Mouse (Mus musculus): ENCODE results near the gene Hsh2d.

DNA sequence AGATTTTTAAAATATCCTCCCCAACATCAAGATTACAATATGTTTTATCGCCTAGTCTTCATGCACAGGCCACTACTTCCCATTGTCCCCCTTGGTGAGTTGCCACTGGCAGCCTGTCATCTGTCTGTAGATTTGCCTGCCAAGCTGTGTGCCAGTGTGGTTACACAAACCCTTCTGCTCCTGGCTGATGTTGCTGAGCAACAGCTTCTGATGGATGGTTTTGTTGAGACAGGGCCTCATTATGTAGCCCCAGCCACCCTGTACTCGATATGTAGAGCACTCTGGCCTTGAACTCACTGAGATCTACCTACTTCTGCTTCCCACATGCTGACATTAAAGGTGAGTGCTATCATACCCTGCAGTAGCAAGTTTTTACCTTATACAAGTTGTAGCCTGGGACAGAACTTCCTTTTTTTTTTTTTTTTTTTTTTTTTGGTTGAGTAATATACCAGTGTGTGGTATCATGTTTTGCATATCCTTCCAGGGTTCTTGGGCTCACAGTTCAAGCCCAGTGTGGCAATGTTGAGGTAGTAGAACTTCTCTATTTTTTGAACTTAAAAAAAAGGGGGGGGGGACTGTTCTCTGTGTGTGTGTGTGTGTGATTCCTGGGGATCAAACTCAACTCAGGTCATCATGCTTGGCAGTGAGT is 5.8 kb upstream of the Hsh2d start:
- TF ChIP-seq POLR2A (IDR thresholded peaks at IDR 0.05; ENCODE audit: extremely low read depth, insufficient read depth, low read length) (no peak), CTCF (IDR thresholded peaks at IDR 0.05; ENCODE audit: extremely low read depth, insufficient read depth, low read length) (no peak)

All from cortical plate, adult 2 months (tissue).